Mouse (Mus musculus) stomach, embryonic 16.5 days (tissue): ENCODE results near the gene Fbxo2. TPM values are rescaled to one million over a fixed set of nuclear protein-coding genes. Genes with fewer than 3 reads are reported as not detected.

Experiments used
- ATAC-seq: fragments of 200-750 bp; cut with Nextera tagmentation; 2 replicates; pipeline ENCODE4 v1.8.0; 2017; ENCODE audit warnings: moderate number of reproducible peaks, moderate TSS enrichment; ENCODE audit not compliant: insufficient read depth, low FRiP score
- H3K27ac ChIP-seq: fragments of 300-500 bp; sonication (generic); 2 replicates; pipeline ENCODE4 v1.5.1; 2014; ENCODE audit warnings: low read length
- H3K27me3 ChIP-seq: fragments of 300-500 bp; sonication (generic); 2 replicates; pipeline ENCODE4 v1.6.1; 2014; ENCODE audit warnings: low read length, control low read depth, mixed read lengths; ENCODE audit not compliant: control insufficient read depth, insufficient read depth
- H3K36me3 ChIP-seq: fragments of 300-500 bp; sonication (generic); 2 replicates; pipeline ENCODE4 v1.6.1; 2014; ENCODE audit warnings: low read length; ENCODE audit not compliant: control insufficient read depth, insufficient read depth
- H3K4me1 ChIP-seq: fragments of 300-500 bp; sonication (generic); 2 replicates; pipeline ENCODE4 v1.6.1; 2014; ENCODE audit warnings: low read length, control low read depth, mixed read lengths; ENCODE audit not compliant: control insufficient read depth, insufficient read depth
- H3K4me2 ChIP-seq: fragments of 300-500 bp; sonication (generic); 2 replicates; pipeline ENCODE4 v1.6.1; 2014; ENCODE audit warnings: low read depth, low read length, mixed read lengths
- H3K4me3 ChIP-seq: fragments of 300-500 bp; sonication (generic); replicated peaks from 2 replicates; pipeline ENCODE4 v1.5.1; 2014; ENCODE audit warnings: mild to moderate bottlenecking, low read length
- H3K9ac ChIP-seq: fragments of 300-500 bp; sonication (generic); 2 replicates; pipeline ENCODE4 v1.6.1; 2014; ENCODE audit warnings: low read length
- H3K9me3 ChIP-seq: fragments of 300-500 bp; sonication (generic); replicated peaks from 2 replicates; pipeline ENCODE4 v1.6.1; 2016; ENCODE audit warnings: low read length, control low read depth; ENCODE audit not compliant: control insufficient read depth
- WGBS: fragments of 180-500 bp; shearing (Covaris S2); extraction: QIAGEN DNeasy Blood & Tissue Kit; methylation state at CpG from one replicate; pipeline ENCODE4 v1.1.7; 2014; 5-methylcytosine and 5-hydroxymethylcytosine counted together
- polyA plus RNA-seq: library from polyadenylated mRNA; unstranded; fragments of >200 nt; fragmentation: Nextera tagmentation; extraction: Ambion mirVana; gene quantifications from 2 replicates; pipeline ENCODE4 v1.2.1, GENCODE M21; 2015

Fbxo2 gene
- polyA plus RNA-seq, 1 experiment from 2014 or later = 0.58 TPM

GRCm38 (mm10) chr4:148121982-148122693 is 38.3 kb upstream of the Fbxo2 start:
- Histone ChIP-seq H3K36me3 (no peaks in the 10 kb centered on the region), H3K27ac (no peak overlapping the region), H3K4me1 (no peaks in the 10 kb centered on the region), H3K9me3 (no peaks in the 10 kb centered on the region), H3K4me2 (no peak overlapping the region), H3K27me3 (no peaks in the 10 kb centered on the region), H3K4me3 (no peak overlapping the region), H3K9ac (no peak overlapping the region; the same call in 1 of the 2 replicates)
- no peak for ATAC-seq
- WGBS = 14% methylated on average over 6 of the region's 6 CpGs

GRCm38 (mm10) chr4:148122694-148123066 is 37.7 kb upstream of the Fbxo2 start:
- Histone ChIP-seq H3K36me3 (no peaks in the 10 kb centered on the region), H3K4me2 (no peak overlapping the region), H3K9me3 (no peaks in the 10 kb centered on the region), H3K4me3 (no peak overlapping the region), H3K27ac (no peak overlapping the region), H3K27me3 (no peaks in the 10 kb centered on the region), H3K9ac (no peak overlapping the region), H3K4me1 (no peaks in the 10 kb centered on the region)
- no peak for ATAC-seq
- WGBS = 65% methylated on average over 3 of the region's 3 CpGs

- Histone ChIP-seq H3K4me3 (no peak overlapping the region), H3K27me3 (peaks cover 32% of the 10 kb centered on the region), H3K4me1 (peaks cover 5% of the 10 kb centered on the region; the same call in 1 of the 2 replicates), H3K4me2 (no peak overlapping the region), H3K9ac (no peak overlapping the region), H3K36me3 (no peaks in the 10 kb centered on the region), H3K9me3 (no peaks in the 10 kb centered on the region), H3K27ac (no peak overlapping the region)
- 35% methylated on average over 1 of the region's 1 CpGs for WGBS
- ATAC-seq = no peak
Observed at GRCm38 (mm10) chr4:148128241-148128640, 32.2 kb upstream of the Fbxo2 start.

- Histone ChIP-seq H3K36me3 (no peaks in the 10 kb centered on the region), H3K9ac (no peak overlapping the region), H3K4me3 (no peak overlapping the region), H3K27me3 (peaks cover 32% of the 10 kb centered on the region), H3K9me3 (no peaks in the 10 kb centered on the region), H3K4me2 (no peak overlapping the region), H3K4me1 (peaks cover 5% of the 10 kb centered on the region; the same call in 1 of the 2 replicates), H3K27ac (no peak overlapping the region)
- ATAC-seq = no peak
- WGBS = 55% methylated on average over 2 of the region's 2 CpGs
Observed at GRCm38 (mm10) chr4:148128672-148129071, 31.7 kb upstream of the Fbxo2 start.

- H3K4me3 ChIP-seq = peak within 1 kb of the TSS; percentile 66
- peaks cover 5% of the 10 kb centered on the region; the same call in 1 of the 2 replicates for H3K4me1 ChIP-seq
- peak within 1 kb of the TSS; percentile 98 for H3K4me2 ChIP-seq
- under 1% methylated on average over 18 of the region's 18 CpGs for WGBS
- no peaks in the 10 kb centered on the region for H3K36me3 ChIP-seq
- peaks cover 32% of the 10 kb centered on the region for H3K27me3 ChIP-seq
- no peak within 1 kb of the TSS for H3K27ac ChIP-seq
- H3K9ac ChIP-seq = peak within 1 kb of the TSS; percentile 71
- H3K9me3 ChIP-seq = no peaks in the 10 kb centered on the region
- no peak for ATAC-seq
Observed at GRCm38 (mm10) chr4:148130133-148130532, 30.3 kb upstream of the Fbxo2 start, which contains the start of gene Mad2l2. Mad2l2 (plus strand) TSS chr4:148130384.

- Histone ChIP-seq H3K4me3 (peak within 1 kb of the TSS; percentile 66), H3K9ac (peak within 1 kb of the TSS; percentile 71), H3K9me3 (no peaks in the 10 kb centered on the region), H3K27ac (no peak within 1 kb of the TSS), H3K27me3 (peaks cover 32% of the 10 kb centered on the region), H3K4me2 (peak within 1 kb of the TSS; percentile 98), H3K36me3 (no peaks in the 10 kb centered on the region), H3K4me1 (peaks cover 5% of the 10 kb centered on the region; the same call in 1 of the 2 replicates)
- peak; percentile 92 for ATAC-seq
- under 1% methylated on average over 80 of the region's 87 CpGs for WGBS
Observed at GRCm38 (mm10) chr4:148130561-148131413, 29.6 kb upstream of the Fbxo2 start, which contains the start of gene Draxin. Draxin (minus strand) TSS chr4:148130698.

- Histone ChIP-seq H3K27me3 (peaks cover 32% of the 10 kb centered on the region), H3K36me3 (no peaks in the 10 kb centered on the region), H3K4me3 (peak overlapping the region; percentile 66), H3K4me2 (peak overlapping the region; percentile 98), H3K4me1 (peaks cover 5% of the 10 kb centered on the region; the same call in 1 of the 2 replicates), H3K9me3 (no peaks in the 10 kb centered on the region), H3K9ac (no peak overlapping the region; the same call in 1 of the 2 replicates), H3K27ac (no peak overlapping the region)
- no peak for ATAC-seq
- WGBS = 1% methylated on average over 21 of the region's 21 CpGs
Observed at GRCm38 (mm10) chr4:148131497-148132081, 28.8 kb upstream of the Fbxo2 start.

- Histone ChIP-seq H3K27me3 (peaks cover 26% of the 10 kb centered on the region), H3K4me2 (no peak overlapping the region), H3K36me3 (no peaks in the 10 kb centered on the region), H3K9ac (no peak overlapping the region), H3K27ac (no peak overlapping the region), H3K9me3 (no peaks in the 10 kb centered on the region), H3K4me3 (no peak overlapping the region), H3K4me1 (peaks cover 9% of the 10 kb centered on the region)
- ATAC-seq = no peak
- WGBS = 70% methylated on average over 8 of the region's 8 CpGs
Observed at GRCm38 (mm10) chr4:148134988-148135387, 25.4 kb upstream of the Fbxo2 start.
